Mouse (Mus musculus) embryonic facial prominence, embryonic 13.5 days (tissue): ENCODE measurements around the gene Tiam2. TPM values are rescaled to one million over a fixed set of nuclear protein-coding genes. Genes with fewer than 3 reads are reported as not detected.

Experiments
- ATAC-seq: fragments of 200-750 bp; cut with Nextera tagmentation; 2 replicates; pipeline ENCODE4 v1.8.0; 2017; ENCODE audit warnings: low read depth; ENCODE audit not compliant: insufficient number of reproducible peaks, insufficient read depth, low FRiP score, low TSS enrichment
- H3K27ac ChIP-seq: fragments of 300-500 bp; sonication (generic); 2 replicates; pipeline ENCODE4 v1.5.1; 2015; ENCODE audit warnings: moderate library complexity, mild to moderate bottlenecking, inconsistent platforms
- H3K27me3 ChIP-seq: fragments of 300-500 bp; sonication (generic); 2 replicates; pipeline ENCODE4 v1.6.1; 2015; ENCODE audit warnings: mild to moderate bottlenecking, inconsistent platforms
- H3K36me3 ChIP-seq: fragments of 300-500 bp; sonication (generic); 2 replicates; pipeline ENCODE4 v1.6.1; 2015; ENCODE audit warnings: mild to moderate bottlenecking, inconsistent platforms
- H3K4me1 ChIP-seq: fragments of 300-500 bp; sonication (generic); 2 replicates; pipeline ENCODE4 v1.6.1; 2015; ENCODE audit warnings: inconsistent platforms
- H3K4me2 ChIP-seq: fragments of 300-500 bp; sonication (generic); 2 replicates; pipeline ENCODE4 v1.6.1; 2015; ENCODE audit warnings: moderate library complexity, mild to moderate bottlenecking, inconsistent platforms
- H3K4me3 ChIP-seq: fragments of 300-500 bp; sonication (generic); 2 replicates; pipeline ENCODE4 v1.5.1; 2015; ENCODE audit warnings: mild to moderate bottlenecking, inconsistent platforms
- H3K9ac ChIP-seq: fragments of 300-500 bp; sonication (generic); 2 replicates; pipeline ENCODE4 v1.6.1; 2015; ENCODE audit warnings: mild to moderate bottlenecking, inconsistent platforms
- H3K9me3 ChIP-seq: fragments of 300-500 bp; sonication (generic); 2 replicates; pipeline ENCODE4 v1.6.1; 2016; ENCODE audit warnings: inconsistent platforms
- WGBS: fragments of 180-500 bp; shearing (Covaris S2); methylation state at CpG from one replicate; pipeline ENCODE4 v1.1.7; 2015; ENCODE audit warnings: mixed read lengths; 5-methylcytosine and 5-hydroxymethylcytosine counted together
- polyA plus RNA-seq: library from polyadenylated mRNA; unstranded; fragments of >200 nt; fragmentation: Nextera tagmentation; extraction: Ambion mirVana; gene quantifications from 2 replicates; pipeline ENCODE4 v1.2.1, GENCODE M21; 2015

The Tiam2 gene
- polyA plus RNA-seq, 1 experiment from 2014 or later = 25.2 TPM

- ATAC-seq = no peak
- 96% methylated on average over 2 of the region's 2 CpGs for WGBS
Measured at GRCm38 (mm10) chr17:3540304-3540703, 213.9 kb downstream of the Tiam2 start.

GRCm38 (mm10) chr17:3541033-3541432, 214.7 kb downstream of the Tiam2 start:
- H3K36me3 ChIP-seq = peaks cover 14% of the 10 kb centered on the region; the same call in 1 of the 2 replicates
- no peak overlapping the region for H3K4me2 ChIP-seq
- 91% methylated on average over 5 of the region's 5 CpGs for WGBS
- no peak overlapping the region for H3K4me3 ChIP-seq
- H3K27me3 ChIP-seq = no peaks in the 10 kb centered on the region
- H3K4me1 ChIP-seq = no peaks in the 10 kb centered on the region
- no peak overlapping the region for H3K27ac ChIP-seq
- no peak overlapping the region for H3K9ac ChIP-seq
- no peaks in the 10 kb centered on the region for H3K9me3 ChIP-seq
- ATAC-seq = no peak

More at GRCm38 (mm10) chr17:3540304-3540703, 213.9 kb downstream of the Tiam2 start:
- no peak overlapping the region for H3K27ac ChIP-seq
- no peak overlapping the region for H3K9ac ChIP-seq
- H3K4me2 ChIP-seq = no peak overlapping the region
- H3K36me3 ChIP-seq = peaks cover 14% of the 10 kb centered on the region; the same call in 1 of the 2 replicates
- no peaks in the 10 kb centered on the region for H3K9me3 ChIP-seq
- H3K27me3 ChIP-seq = no peaks in the 10 kb centered on the region
- no peak overlapping the region for H3K4me3 ChIP-seq
- no peaks in the 10 kb centered on the region for H3K4me1 ChIP-seq

GRCm38 (mm10) chr17:3547725-3548124, 221.4 kb downstream of the Tiam2 start:
- H3K36me3 ChIP-seq = peaks cover 10% of the 10 kb centered on the region
- H3K4me3 ChIP-seq = no peak overlapping the region
- H3K27me3 ChIP-seq = no peaks in the 10 kb centered on the region
- WGBS = 60% methylated on average over 7 of the region's 7 CpGs
- ATAC-seq = no peak
- H3K4me1 ChIP-seq = no peaks in the 10 kb centered on the region
- no peak overlapping the region for H3K27ac ChIP-seq
- H3K9me3 ChIP-seq = no peaks in the 10 kb centered on the region
- no peak overlapping the region for H3K9ac ChIP-seq
- H3K4me2 ChIP-seq = no peak overlapping the region

GRCm38 (mm10) chr17:3556251-3556650, 229.9 kb downstream of the Tiam2 start:
- peaks cover 6% of the 10 kb centered on the region; the same call in 1 of the 2 replicates for H3K36me3 ChIP-seq
- no peak overlapping the region for H3K27ac ChIP-seq
- H3K4me2 ChIP-seq = peak overlapping the region; percentile 70; the same call in 1 of the 2 replicates
- peaks cover 12% of the 10 kb centered on the region for H3K4me1 ChIP-seq
- H3K27me3 ChIP-seq = no peaks in the 10 kb centered on the region
- H3K4me3 ChIP-seq = peak overlapping the region; percentile 63; the same call in 1 of the 2 replicates
- 49% methylated on average over 1 of the region's 1 CpGs for WGBS
- no peak for ATAC-seq
- H3K9ac ChIP-seq = no peak overlapping the region
- no peaks in the 10 kb centered on the region for H3K9me3 ChIP-seq

- H3K9me3 ChIP-seq = no peaks in the 10 kb centered on the region
- H3K4me3 ChIP-seq = peak within 1 kb of the TSS; percentile 63
- under 1% methylated on average over 60 of the region's 60 CpGs for WGBS
- peak within 1 kb of the TSS; percentile 70 for H3K4me2 ChIP-seq
- no peaks in the 10 kb centered on the region for H3K36me3 ChIP-seq
- H3K4me1 ChIP-seq = peaks cover 12% of the 10 kb centered on the region
- peak within 1 kb of the TSS; percentile 87 for H3K27ac ChIP-seq
- peak; percentile 100 for ATAC-seq
- peak within 1 kb of the TSS; percentile 77 for H3K9ac ChIP-seq
- H3K27me3 ChIP-seq = no peaks in the 10 kb centered on the region
Measured at GRCm38 (mm10) chr17:3557331-3558311, 231.2 kb downstream of the Tiam2 start, which contains the start of gene Tfb1m. TSS of gene Tfb1m (minus strand) at chr17:3557781.

GRCm38 (mm10) chr17:3558356-3558870, 232.0 kb downstream of the Tiam2 start:
- WGBS = 78% methylated on average over 9 of the region's 9 CpGs
- peak overlapping the region; percentile 87 for H3K27ac ChIP-seq
- no peaks in the 10 kb centered on the region for H3K36me3 ChIP-seq
- H3K9me3 ChIP-seq = no peaks in the 10 kb centered on the region
- H3K4me2 ChIP-seq = peak overlapping the region; percentile 70
- peak overlapping the region; percentile 63 for H3K4me3 ChIP-seq
- no peak overlapping the region for H3K9ac ChIP-seq
- ATAC-seq = no peak
- peaks cover 12% of the 10 kb centered on the region for H3K4me1 ChIP-seq
- no peaks in the 10 kb centered on the region for H3K27me3 ChIP-seq

GRCm38 (mm10) chr17:3560534-3560933, 234.2 kb downstream of the Tiam2 start:
- no peaks in the 10 kb centered on the region for H3K36me3 ChIP-seq
- H3K9ac ChIP-seq = no peak overlapping the region
- no peak overlapping the region for H3K4me3 ChIP-seq
- no peak overlapping the region for H3K4me2 ChIP-seq
- no peaks in the 10 kb centered on the region for H3K9me3 ChIP-seq
- 75% methylated on average over 3 of the region's 3 CpGs for WGBS
- peaks cover 12% of the 10 kb centered on the region for H3K4me1 ChIP-seq
- H3K27ac ChIP-seq = no peak overlapping the region
- ATAC-seq = no peak
- no peaks in the 10 kb centered on the region for H3K27me3 ChIP-seq

GRCm38 (mm10) chr17:3562405-3562804, 236.0 kb downstream of the Tiam2 start:
- Histone ChIP-seq H3K4me1 (peaks cover 4% of the 10 kb centered on the region; the same call in 1 of the 2 replicates), H3K9ac (no peak overlapping the region), H3K27ac (no peak overlapping the region), H3K9me3 (no peaks in the 10 kb centered on the region), H3K27me3 (no peaks in the 10 kb centered on the region), H3K4me3 (no peak overlapping the region), H3K4me2 (no peak overlapping the region), H3K36me3 (no peaks in the 10 kb centered on the region)
- WGBS = 59% methylated on average over 8 of the region's 8 CpGs
- no peak for ATAC-seq

GRCm38 (mm10) chr17:3570876-3571275, 244.5 kb downstream of the Tiam2 start:
- 3% methylated on average over 12 of the region's 12 CpGs for WGBS
- ATAC-seq = no peak
- H3K27me3 ChIP-seq = no peaks in the 10 kb centered on the region
- H3K9ac ChIP-seq = no peak overlapping the region
- H3K4me3 ChIP-seq = no peak overlapping the region
- H3K4me2 ChIP-seq = peak overlapping the region; percentile 37
- no peaks in the 10 kb centered on the region for H3K9me3 ChIP-seq
- H3K36me3 ChIP-seq = no peaks in the 10 kb centered on the region
- H3K27ac ChIP-seq = no peak overlapping the region
- H3K4me1 ChIP-seq = no peaks in the 10 kb centered on the region
